Mouse (Mus musculus) frontal cortex, postnatal 36 days (tissue): ENCODE measurements at regions not wholly inside any gene's neighbourhood (a gene's known extent, or its start where the extent isn't known, plus 50 kb on each side); places are given as distances from the start of the nearest gene placed in this dataset.

Experiments
- DNase-seq, 2 experiments: peaks; one replicate each; pipeline ENCODE4 v3.0.0; 2022; ENCODE audit warnings: low spot score in 2 of 2

- DNase-seq, result peak; percentile 5 to 43
These were observed 1164.2 kb upstream of the Gm10800 start for GRCm38 (mm10) chr2:99831251-99831650.

- DNase-seq, result no peak
These were observed 1154.6 kb upstream of the Gm10800 start for GRCm38 (mm10) chr2:99821691-99822090.
